Mouse (Mus musculus) forebrain, embryonic 15.5 days (tissue): ENCODE measurements at regions not wholly inside any gene's neighbourhood (a gene's known extent, or its start where the extent isn't known, plus 50 kb on each side); places are given as distances from the start of the nearest gene placed in this dataset.

Source experiments
- ATAC-seq: fragments of 200-750 bp; cut with Nextera tagmentation; replicated peaks from 2 replicates; pipeline ENCODE4 v1.8.0; 2017; ENCODE audit warnings: mild to moderate bottlenecking, moderate TSS enrichment, moderate library complexity
- H3K27ac ChIP-seq: fragments of 300-500 bp; sonication (generic); replicated peaks from 2 replicates; pipeline ENCODE4 v1.5.1; 2015; ENCODE audit warnings: mild to moderate bottlenecking, inconsistent platforms
- H3K27me3 ChIP-seq: fragments of 300-500 bp; sonication (generic); 2 replicates; pipeline ENCODE4 v1.6.1; 2015; ENCODE audit warnings: inconsistent platforms
- H3K36me3 ChIP-seq: fragments of 300-500 bp; sonication (generic); 2 replicates; pipeline ENCODE4 v1.6.1; 2015; ENCODE audit warnings: mild to moderate bottlenecking, inconsistent platforms
- H3K4me1 ChIP-seq: fragments of 300-500 bp; sonication (generic); 2 replicates; pipeline ENCODE4 v1.6.1; 2015; ENCODE audit warnings: inconsistent platforms
- H3K4me2 ChIP-seq: fragments of 300-500 bp; sonication (generic); replicated peaks from 2 replicates; pipeline ENCODE4 v1.6.1; 2015; ENCODE audit warnings: mild to moderate bottlenecking, inconsistent platforms
- H3K4me3 ChIP-seq: fragments of 300-500 bp; sonication (generic); 2 replicates; pipeline ENCODE4 v1.5.1; 2015; ENCODE audit warnings: mild to moderate bottlenecking, inconsistent platforms
- H3K9ac ChIP-seq: fragments of 300-500 bp; sonication (generic); replicated peaks from 2 replicates; pipeline ENCODE4 v1.6.1; 2015; ENCODE audit warnings: mild to moderate bottlenecking, inconsistent platforms
- H3K9me3 ChIP-seq: fragments of 300-500 bp; sonication (generic); 2 replicates; pipeline ENCODE4 v1.6.1; 2016; ENCODE audit warnings: inconsistent platforms
- WGBS: fragments of 180-500 bp; shearing (Covaris S2); methylation state at CpG from one replicate; pipeline ENCODE4 v1.1.7; 2015; ENCODE audit warnings: mixed read lengths; 5-methylcytosine and 5-hydroxymethylcytosine counted together

GRCm38 (mm10) chr4:58693018-58693417 is 94.5 kb downstream of the Olfr267 start:
- Histone ChIP-seq H3K9me3 (no peaks in the 10 kb centered on the region), H3K4me2 (no peak overlapping the region), H3K27ac (no peak overlapping the region), H3K4me1 (no peaks in the 10 kb centered on the region), H3K27me3 (no peaks in the 10 kb centered on the region), H3K36me3 (no peaks in the 10 kb centered on the region), H3K4me3 (no peak overlapping the region), H3K9ac (no peak overlapping the region)
- WGBS = 88% methylated on average over 6 of the region's 6 CpGs
- ATAC-seq = no peak

GRCm38 (mm10) chr4:58681926-58682325 is 105.6 kb downstream of the Olfr267 start:
- WGBS = 91% methylated on average over 4 of the region's 4 CpGs

GRCm38 (mm10) chr4:58677701-58678385 is 109.7 kb downstream of the Olfr267 start:
- Histone ChIP-seq H3K36me3 (no peaks in the 10 kb centered on the region), H3K27me3 (no peaks in the 10 kb centered on the region)
- peak; percentile 74; the same call in 1 of the 2 replicates for ATAC-seq

More at GRCm38 (mm10) chr4:58681926-58682325, 105.6 kb downstream of the Olfr267 start:
- ATAC-seq = no peak
- Histone ChIP-seq H3K36me3 (no peaks in the 10 kb centered on the region), H3K4me2 (no peak overlapping the region), H3K27me3 (no peaks in the 10 kb centered on the region), H3K4me1 (no peaks in the 10 kb centered on the region), H3K9me3 (no peaks in the 10 kb centered on the region), H3K4me3 (no peak overlapping the region), H3K27ac (no peak overlapping the region), H3K9ac (no peak overlapping the region)

GRCm38 (mm10) chr4:58671406-58672035 is 116.0 kb downstream of the Olfr267 start:
- ATAC-seq = no peak; the same call in 1 of the 2 replicates
- no peaks in the 10 kb centered on the region for H3K27me3 ChIP-seq
- no peak overlapping the region for H3K4me3 ChIP-seq
- H3K4me2 ChIP-seq = peak overlapping the region; percentile 26
- H3K36me3 ChIP-seq = no peaks in the 10 kb centered on the region
- peaks cover 24% of the 10 kb centered on the region for H3K4me1 ChIP-seq
- H3K9me3 ChIP-seq = 0 out of 2 replicates have a peak, but pooled peaks cover 3% of the 10 kb centered on the region
- 33% methylated on average over 14 of the region's 14 CpGs for WGBS
- peak overlapping the region; percentile 46; the same call in 1 of the 2 replicates for H3K27ac ChIP-seq
- no peak overlapping the region for H3K9ac ChIP-seq

More at GRCm38 (mm10) chr4:58677701-58678385, 109.7 kb downstream of the Olfr267 start:
- Histone ChIP-seq H3K4me2 (no peak overlapping the region), H3K4me3 (no peak overlapping the region), H3K9ac (no peak overlapping the region), H3K9me3 (0 out of 2 replicates have a peak, but pooled peaks cover 3% of the 10 kb centered on the region), H3K27ac (peak overlapping the region; percentile 40; the same call in 1 of the 2 replicates), H3K4me1 (no peaks in the 10 kb centered on the region)
- WGBS = 24% methylated on average over 6 of the region's 6 CpGs

- peak overlapping the region; percentile 13; the same call in 1 of the 2 replicates for H3K4me2 ChIP-seq
- peak; percentile 53; the same call in 1 of the 2 replicates for ATAC-seq
- H3K4me3 ChIP-seq = no peak overlapping the region
- H3K4me1 ChIP-seq = peaks cover 24% of the 10 kb centered on the region
- H3K27me3 ChIP-seq = no peaks in the 10 kb centered on the region
- 0 out of 2 replicates have a peak, but pooled peaks cover 1% of the 10 kb centered on the region for H3K9me3 ChIP-seq
- peak overlapping the region; percentile 58; the same call in 1 of the 2 replicates for H3K27ac ChIP-seq
- no peaks in the 10 kb centered on the region for H3K36me3 ChIP-seq
- WGBS = under 1% methylated on average over 6 of the region's 6 CpGs
- no peak overlapping the region for H3K9ac ChIP-seq
These were observed 116.6 kb downstream of the Olfr267 start for GRCm38 (mm10) chr4:58670906-58671250.

- no peaks in the 10 kb centered on the region for H3K9me3 ChIP-seq
- H3K4me2 ChIP-seq = peak overlapping the region; percentile 13; the same call in 1 of the 2 replicates
- H3K27me3 ChIP-seq = no peaks in the 10 kb centered on the region
- 3% methylated on average over 15 of the region's 15 CpGs for WGBS
- H3K4me1 ChIP-seq = peaks cover 24% of the 10 kb centered on the region
- no peaks in the 10 kb centered on the region for H3K36me3 ChIP-seq
- H3K9ac ChIP-seq = no peak overlapping the region
- H3K4me3 ChIP-seq = no peak overlapping the region
- ATAC-seq = peak; percentile 86
- peak overlapping the region; percentile 58 for H3K27ac ChIP-seq
These were observed 116.6 kb upstream of the Lpar1 start for GRCm38 (mm10) chr4:58670107-58670905.

- Histone ChIP-seq H3K4me1 (peaks cover 24% of the 10 kb centered on the region), H3K4me3 (no peak overlapping the region), H3K4me2 (no peak overlapping the region), H3K27me3 (no peaks in the 10 kb centered on the region), H3K9me3 (no peaks in the 10 kb centered on the region), H3K9ac (no peak overlapping the region), H3K36me3 (no peaks in the 10 kb centered on the region), H3K27ac (0 out of 2 replicates have a peak overlapping the region, but pooled peaks have one; percentile 1)
- 32% methylated on average over 8 of the region's 8 CpGs for WGBS
- no peak for ATAC-seq
These were observed 114.9 kb upstream of the Lpar1 start for GRCm38 (mm10) chr4:58668368-58669153.

GRCm38 (mm10) chr4:58663628-58664205 is 110.0 kb upstream of the Lpar1 start:
- Histone ChIP-seq H3K9ac (no peak overlapping the region), H3K4me3 (no peak overlapping the region), H3K4me2 (no peak overlapping the region), H3K27me3 (no peaks in the 10 kb centered on the region), H3K9me3 (no peaks in the 10 kb centered on the region), H3K4me1 (peaks cover 4% of the 10 kb centered on the region; the same call in 1 of the 2 replicates), H3K27ac (no peak overlapping the region), H3K36me3 (no peaks in the 10 kb centered on the region)
- WGBS = 78% methylated on average over 6 of the region's 6 CpGs
- no peak for ATAC-seq

- Histone ChIP-seq H3K4me3 (no peak overlapping the region), H3K4me1 (no peaks in the 10 kb centered on the region), H3K27me3 (no peaks in the 10 kb centered on the region), H3K27ac (no peak overlapping the region), H3K9me3 (no peaks in the 10 kb centered on the region), H3K4me2 (no peak overlapping the region), H3K36me3 (no peaks in the 10 kb centered on the region), H3K9ac (no peak overlapping the region)
- 68% methylated on average over 4 of the region's 4 CpGs for WGBS
- no peak for ATAC-seq
These were observed 108.1 kb upstream of the Lpar1 start for GRCm38 (mm10) chr4:58661781-58662293.

GRCm38 (mm10) chr4:58660511-58660910 is 106.8 kb upstream of the Lpar1 start:
- Histone ChIP-seq H3K4me1 (no peaks in the 10 kb centered on the region), H3K4me2 (no peak overlapping the region), H3K4me3 (no peak overlapping the region), H3K36me3 (no peaks in the 10 kb centered on the region), H3K9ac (no peak overlapping the region), H3K9me3 (no peaks in the 10 kb centered on the region), H3K27ac (no peak overlapping the region), H3K27me3 (no peaks in the 10 kb centered on the region)
- WGBS = 69% methylated on average over 5 of the region's 5 CpGs
- no peak for ATAC-seq

- Histone ChIP-seq H3K4me2 (no peak overlapping the region), H3K27ac (no peak overlapping the region), H3K9me3 (no peaks in the 10 kb centered on the region), H3K27me3 (no peaks in the 10 kb centered on the region), H3K36me3 (no peaks in the 10 kb centered on the region), H3K4me3 (no peak overlapping the region), H3K9ac (no peak overlapping the region), H3K4me1 (no peaks in the 10 kb centered on the region)
- WGBS = 80% methylated on average over 6 of the region's 6 CpGs
- no peak for ATAC-seq
These were observed 104.5 kb upstream of the Lpar1 start for GRCm38 (mm10) chr4:58658206-58658605.
